Mouse (Mus musculus): Measurements from ENCODE around the gene Calcrl.

GRCm38 (mm10) chr2:84409796-84410592 is 15.2 kb downstream of the Calcrl start:
- no peak for TF ChIP-seq CTCF (IDR thresholded peaks at IDR 0.05; ENCODE audit: borderline replicate concordance, insufficient read depth, low read depth, low read length)
- TF ChIP-seq POLR2A (IDR thresholded peaks at IDR 0.05; ENCODE audit: borderline replicate concordance, insufficient read depth, low read length): no peak
